Mouse (Mus musculus) A20 (cell line): ENCODE results near the gene Ppp2r3c.
"Not testable (repeated sequence)": the region's sequence is repeated elsewhere in the genome, so short reads cannot be mapped to it uniquely, and the experiment has no call there.

Source experiments
- DNase-seq: peaks from one replicate; pipeline ENCODE4 v3.0.0-alpha.2; 2011; ENCODE audit warnings: low read depth, low spot score

Gene Ppp2r3c

DNA sequence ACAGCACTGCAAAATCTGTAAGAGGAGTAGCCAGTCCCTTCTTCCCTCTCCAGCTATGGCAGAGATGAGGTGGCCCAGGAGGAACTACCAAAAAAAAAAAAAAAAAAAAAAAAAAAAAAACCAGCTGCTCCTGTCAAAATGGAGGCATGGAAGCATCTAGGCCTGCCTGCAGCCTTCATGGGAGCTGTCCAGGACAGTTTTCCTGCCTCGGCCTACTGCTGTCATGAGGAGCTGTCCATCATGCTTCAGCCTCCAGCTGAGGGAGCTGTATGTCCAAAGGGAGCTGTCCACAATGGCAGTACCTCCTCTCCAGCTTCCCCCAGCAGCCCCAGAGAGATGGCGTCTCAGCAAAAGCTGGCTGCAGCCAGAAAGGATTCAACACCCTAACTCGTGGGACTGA, 30.6 kb downstream of the Ppp2r3c start:
- peak; percentile 10 for DNase-seq

DNA sequence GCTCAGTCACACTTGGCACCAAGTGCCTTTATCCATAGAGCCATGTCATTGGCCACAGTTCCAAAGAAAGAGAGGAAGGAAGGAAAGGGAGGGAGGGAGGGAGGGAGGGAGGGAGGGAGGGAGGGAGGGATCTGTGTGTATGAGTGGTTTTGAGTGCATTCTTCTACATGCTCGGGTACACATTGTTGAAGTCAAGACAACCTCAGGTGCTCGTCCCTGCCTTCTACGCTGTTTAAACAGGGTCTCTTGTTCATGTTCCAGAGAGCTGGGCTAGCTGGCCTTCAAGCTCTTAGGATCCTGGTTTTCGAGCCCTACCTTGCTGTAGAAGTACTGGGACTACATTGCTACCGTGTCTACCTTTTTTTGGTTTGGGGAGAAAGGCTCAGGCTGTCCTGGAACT, 39.4 kb downstream of the Ppp2r3c start:
- DNase-seq: not testable (repeated sequence)

DNA sequence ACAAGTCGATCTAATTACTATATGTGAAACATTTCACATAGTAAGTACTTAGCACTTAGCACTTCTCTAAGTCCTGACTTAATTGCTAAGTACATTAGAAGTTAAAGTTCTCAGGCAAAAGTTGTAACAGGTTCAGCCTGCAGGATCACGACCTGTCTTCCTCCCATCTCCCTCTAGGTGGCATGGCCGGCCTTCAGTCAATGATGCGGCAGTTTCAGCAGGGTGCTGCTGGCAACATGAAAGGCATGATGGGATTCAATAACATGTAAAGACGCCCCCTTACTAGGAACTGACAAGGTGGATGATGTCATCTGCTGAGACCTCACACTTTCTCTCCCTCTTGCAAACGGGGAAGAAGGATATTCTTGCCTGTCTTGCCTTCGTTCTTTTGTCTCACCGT, 40.8 kb downstream of the Ppp2r3c start:
- not testable (repeated sequence) for DNase-seq

DNA sequence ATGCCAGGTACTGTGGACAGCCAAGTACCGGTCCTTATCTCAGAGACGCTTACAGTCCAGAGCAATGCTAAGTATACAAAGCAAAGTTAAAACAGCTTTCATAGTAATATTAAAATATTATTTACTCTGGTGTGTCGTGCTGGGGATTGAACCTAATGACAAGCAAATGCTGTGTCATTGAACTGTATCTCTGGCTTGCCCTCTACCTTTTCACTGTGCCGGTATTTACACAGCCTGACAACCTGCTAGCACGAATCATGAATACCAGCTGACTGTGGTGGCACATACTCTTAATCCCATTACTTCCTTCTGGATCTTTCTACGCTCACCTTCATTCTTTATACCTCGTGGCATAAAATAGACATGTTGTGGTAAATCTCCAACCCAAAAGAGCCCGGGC, 60.6 kb downstream of the Ppp2r3c start:
- DNase-seq: not testable (repeated sequence)

DNA sequence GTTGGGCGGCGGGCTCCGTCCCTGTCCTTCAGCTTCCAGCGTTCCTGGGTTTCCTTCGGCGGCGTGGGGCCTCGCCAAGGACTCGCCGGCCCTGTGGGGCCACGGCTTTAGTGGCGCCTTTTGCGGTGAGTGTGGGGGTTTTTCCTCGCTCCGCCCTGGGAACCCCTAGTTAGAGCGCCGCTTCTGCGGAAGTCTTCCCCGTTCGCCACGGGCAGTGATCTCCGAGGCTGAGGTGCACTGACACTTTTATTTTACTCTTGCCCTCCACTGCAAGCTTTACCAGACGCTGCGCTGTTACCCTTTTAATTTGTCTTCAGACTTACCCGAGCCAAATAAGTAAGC, 72.3 kb downstream of the Ppp2r3c start:
- DNase-seq: not testable (repeated sequence)

DNA sequence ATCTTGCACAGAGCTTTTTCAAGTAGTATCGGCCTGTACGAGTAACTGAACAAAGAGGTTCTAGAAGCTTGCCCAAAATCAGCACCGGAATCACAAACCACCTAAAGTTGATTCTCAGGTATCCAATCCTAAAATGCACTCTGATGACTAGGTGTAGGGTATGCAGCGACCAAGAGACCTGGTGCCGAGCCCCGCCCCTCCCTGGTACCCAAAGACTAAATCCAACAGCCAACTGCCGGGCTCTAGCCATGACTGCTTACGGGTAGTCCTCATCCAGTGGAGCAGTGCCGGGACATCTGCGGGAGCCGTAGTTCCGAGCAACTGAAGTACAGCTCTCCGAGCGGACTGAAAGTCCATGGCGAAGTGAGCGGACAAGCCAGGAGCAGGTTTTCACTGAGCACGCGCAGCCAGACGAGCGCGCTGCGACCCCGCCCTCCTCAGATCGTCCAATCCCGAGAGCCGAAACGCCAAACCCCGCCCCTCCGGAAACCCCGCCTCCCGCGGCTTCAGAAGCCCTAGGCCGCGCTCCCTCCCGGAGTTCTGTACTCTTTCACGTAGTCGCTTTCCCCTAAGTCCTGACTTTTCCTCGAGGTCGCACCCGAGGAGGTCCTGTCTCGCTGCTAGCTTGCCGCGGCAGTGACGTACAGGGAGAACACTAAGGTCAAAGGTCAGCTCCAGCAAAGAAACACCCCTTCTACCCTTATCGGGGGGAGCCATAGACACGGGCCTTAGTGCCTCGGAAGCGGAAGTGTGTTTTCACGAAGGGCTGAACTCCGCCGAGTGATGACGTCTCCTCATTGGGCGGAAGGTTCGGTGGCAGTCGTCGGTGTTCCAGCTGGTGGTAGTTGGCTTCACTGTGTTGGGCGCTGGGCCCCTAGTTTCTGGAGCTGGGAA, 72.9 kb downstream of the Ppp2r3c start, which contains the start of gene Srp54c:
Gene Srp54c (plus strand): TSS at position 543 of the 894 bp plus-strand sequence.
- not testable (repeated sequence) for DNase-seq
